Mouse (Mus musculus): ENCODE measurements around the gene Lrp6. TPM values are rescaled to one million over a fixed set of nuclear protein-coding genes. Genes with fewer than 3 reads are reported as not detected.

Gene Lrp6
- total RNA-seq (2018; cell fraction: chromatin; rRNA removed), result 100 to 1,000 TPM in 15 of 26 experiments, 10 to 100 TPM in 11; 15.9 to 238 (median 128) TPM
- 100 to 1,000 TPM in 9 of 26 experiments, 10 to 100 TPM in 17; 25.0 to 143 (median 66.5) TPM for total RNA-seq (2018; cell fraction: cytosol; rRNA removed)
- total RNA-seq (2018; cell fraction: nucleus; rRNA removed), result 100 to 1,000 TPM in 16 of 26 experiments, 10 to 100 TPM in 10; 37.2 to 288 (median 110) TPM
- 39.1 to 57.6 TPM (median 52.8 TPM) in 3 replicates for polyA plus RNA-seq (2018)

DNA sequence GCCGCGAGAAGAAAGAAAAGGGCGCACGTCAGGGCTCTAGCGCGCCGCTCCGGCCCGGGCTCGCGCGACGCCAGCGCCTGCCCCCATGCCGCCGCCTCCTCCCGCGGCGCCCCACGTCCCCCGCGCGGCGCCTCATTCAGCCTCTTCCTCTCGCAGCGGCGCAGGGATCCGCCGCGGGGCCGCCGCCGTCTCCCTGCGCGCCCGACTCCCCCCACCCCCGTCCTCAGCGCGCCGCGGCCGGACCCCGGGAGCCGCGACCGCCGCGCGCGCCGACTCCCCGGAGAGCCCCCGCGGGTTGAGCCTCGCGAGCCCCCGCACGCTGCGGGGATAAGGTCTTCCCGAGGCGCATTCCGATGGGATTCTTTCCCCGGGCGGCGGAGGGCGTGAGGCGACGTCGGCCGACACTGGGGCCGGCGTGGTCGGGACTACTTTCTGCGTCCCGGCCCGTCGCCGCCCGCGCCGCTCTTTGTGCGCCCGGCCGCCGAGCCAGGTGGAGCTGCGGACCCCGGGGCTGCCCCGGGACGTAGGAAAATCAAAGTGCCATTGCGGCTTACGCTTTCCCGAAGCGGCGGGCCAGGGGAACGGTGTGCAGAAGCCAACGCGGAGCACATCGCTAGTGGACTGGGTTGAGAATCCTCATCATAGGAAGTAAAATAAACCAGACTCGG, at the start of gene Lrp6:
Gene Lrp6, minus strand, starts transcription at position 148 of the 668 bp plus-strand sequence.
- H3K27ac ChIP-seq, result peak within 1 kb of the TSS; percentile 33; the same call in 1 of the 2 replicates
- WGBS (ENCODE audit: missing documents), result 1% methylated on average over 99 of the region's 99 CpGs
- H3K4me3 ChIP-seq (ENCODE audit: inconsistent target), result peak within 1 kb of the TSS; percentile 77
- H3K36me3 ChIP-seq (ENCODE audit: inconsistent target), result no peaks in the 10 kb centered on the region
- H3K79me2 ChIP-seq (ENCODE audit: inconsistent target), result peaks cover 43% of the 10 kb centered on the region

DNA sequence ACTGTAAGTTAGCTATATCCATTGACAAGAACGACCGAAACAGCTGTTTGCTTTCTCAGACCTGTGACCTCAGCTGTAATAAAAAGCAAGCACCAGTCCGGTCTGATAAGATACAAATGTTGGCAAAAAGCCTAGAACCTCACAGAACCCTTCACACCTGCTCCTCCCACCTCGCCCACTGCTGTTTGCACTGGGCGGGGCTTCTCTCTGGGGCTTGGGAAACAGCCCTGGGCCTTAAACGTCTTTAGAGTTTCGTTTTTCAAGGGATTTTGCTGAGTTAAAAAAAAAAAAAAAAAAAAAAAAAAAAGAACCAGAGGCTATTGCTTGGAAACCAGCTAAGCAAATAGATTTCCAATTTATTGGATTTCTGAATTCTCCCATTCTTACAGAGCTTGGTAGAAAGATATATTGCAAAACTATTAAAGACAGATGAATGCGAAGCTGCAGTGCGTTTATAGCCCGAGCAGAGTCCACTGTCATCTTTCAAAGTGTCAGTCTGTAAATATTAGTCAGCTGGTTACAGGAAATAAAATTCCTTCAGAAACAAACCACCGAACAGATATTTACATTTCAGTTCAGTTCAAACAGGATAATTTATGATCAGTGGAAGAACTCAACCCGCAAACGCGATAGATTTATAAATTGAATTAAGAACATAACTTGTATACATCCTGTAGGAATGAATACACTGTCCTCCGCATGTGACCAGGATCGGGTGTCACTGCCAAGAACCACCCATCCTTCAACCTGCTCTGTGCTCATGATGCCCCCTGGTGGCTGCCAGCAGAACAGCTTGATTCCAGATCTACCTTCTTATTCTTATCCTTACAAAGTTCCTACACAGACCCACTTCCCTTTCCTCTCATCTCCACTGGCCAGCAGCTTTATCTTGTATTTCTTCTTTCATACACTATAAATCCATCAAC, 48.2 kb upstream of the Lrp6 start:
- Histone ChIP-seq H3K36me3 (ENCODE audit: inconsistent target) (no peaks in the 10 kb centered on the region), H3K79me2 (ENCODE audit: inconsistent target) (no peaks in the 10 kb centered on the region), H3K27ac (no peak overlapping the region), H3K4me3 (ENCODE audit: inconsistent target) (peak overlapping the region; percentile 3; the same call in 1 of the 2 replicates)
- 19% methylated on average over 14 of the region's 16 CpGs for WGBS (ENCODE audit: missing documents)

DNA sequence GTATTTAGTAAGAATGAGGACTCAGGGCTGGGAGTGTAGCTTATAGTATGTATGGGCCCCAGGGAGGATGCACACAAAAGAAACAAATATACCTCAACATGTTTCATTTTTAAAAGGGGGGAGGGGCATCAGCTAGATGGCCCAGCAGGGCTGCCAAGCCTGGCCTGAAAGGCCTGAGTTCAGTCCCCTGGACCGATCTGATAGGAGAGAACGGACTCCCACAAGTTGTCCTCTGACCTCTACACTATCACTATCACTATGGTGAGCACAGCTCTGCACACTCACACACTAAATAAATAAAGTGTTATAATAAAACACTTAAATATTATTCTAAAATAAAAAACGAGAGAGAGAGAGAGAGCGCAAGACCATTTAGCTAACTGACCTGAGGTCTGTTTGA, 47.6 kb upstream of the Lrp6 start:
- WGBS (ENCODE audit: missing documents), result 86% methylated on average over 4 of the region's 4 CpGs
- Histone ChIP-seq H3K36me3 (ENCODE audit: inconsistent target) (no peaks in the 10 kb centered on the region), H3K27ac (no peak overlapping the region), H3K79me2 (ENCODE audit: inconsistent target) (no peaks in the 10 kb centered on the region), H3K4me3 (ENCODE audit: inconsistent target) (no peak overlapping the region)

GRCm38 (mm10) chr6:134611896-134612295, 45.1 kb upstream of the Lrp6 start:
- Histone ChIP-seq H3K27ac (no peak overlapping the region), H3K79me2 (ENCODE audit: inconsistent target) (no peaks in the 10 kb centered on the region), H3K36me3 (ENCODE audit: inconsistent target) (no peaks in the 10 kb centered on the region), H3K4me3 (ENCODE audit: inconsistent target) (no peak overlapping the region)
- 89% methylated on average over 13 of the region's 13 CpGs for WGBS (ENCODE audit: missing documents)

DNA sequence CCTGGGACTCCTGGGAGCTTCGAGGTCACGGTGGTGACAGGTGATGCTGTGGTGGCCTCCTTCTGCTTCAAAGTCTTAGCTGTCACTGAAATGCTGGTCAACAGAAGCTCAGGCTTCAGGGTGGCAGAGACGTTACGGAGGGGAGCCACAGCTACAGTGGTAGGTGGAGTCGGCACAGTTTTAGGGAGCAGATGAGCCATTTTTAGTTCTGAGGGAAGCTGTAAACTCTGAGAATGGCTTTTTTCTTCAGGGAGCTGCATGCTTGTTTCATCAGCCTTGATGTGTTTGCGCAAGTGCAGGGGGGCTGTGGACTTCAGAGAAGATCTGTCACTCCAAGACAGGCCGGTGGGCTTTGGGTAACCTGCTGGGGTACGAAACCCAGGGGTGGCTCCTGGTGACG, 43.6 kb upstream of the Lrp6 start:
- no peak overlapping the region for H3K4me3 ChIP-seq (ENCODE audit: inconsistent target)
- H3K79me2 ChIP-seq (ENCODE audit: inconsistent target), result no peaks in the 10 kb centered on the region
- no peak overlapping the region for H3K27ac ChIP-seq
- 95% methylated on average over 9 of the region's 9 CpGs for WGBS (ENCODE audit: missing documents)
- H3K36me3 ChIP-seq (ENCODE audit: inconsistent target), result no peaks in the 10 kb centered on the region

- H3K36me3 ChIP-seq (ENCODE audit: inconsistent target), result no peaks in the 10 kb centered on the region
- no peak overlapping the region for H3K27ac ChIP-seq
- H3K79me2 ChIP-seq (ENCODE audit: inconsistent target), result no peaks in the 10 kb centered on the region
- 72% methylated on average over 9 of the region's 9 CpGs for WGBS (ENCODE audit: missing documents)
- H3K4me3 ChIP-seq (ENCODE audit: inconsistent target), result no peak overlapping the region
Observed at GRCm38 (mm10) chr6:134606949-134607746, 40.4 kb upstream of the Lrp6 start.

DNA sequence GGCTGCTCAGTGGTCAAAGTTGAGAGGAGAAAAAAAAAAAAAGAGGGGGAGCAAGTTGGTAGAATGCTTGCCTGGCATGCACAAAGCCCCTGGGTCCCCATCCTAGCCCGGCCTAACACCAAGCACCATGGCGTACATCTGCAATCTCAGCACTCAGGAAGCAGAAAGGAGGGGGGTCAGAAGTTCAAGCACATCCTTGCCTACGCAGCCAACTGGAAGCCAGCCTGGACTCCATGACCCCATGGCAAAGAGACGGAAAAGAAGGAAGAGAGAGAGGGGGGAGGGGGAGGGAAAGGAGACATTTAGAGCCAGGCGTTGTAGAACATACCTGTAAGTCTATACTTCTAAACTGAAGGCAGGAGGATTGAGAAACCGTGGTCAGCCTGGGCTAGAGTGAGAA, 39.8 kb upstream of the Lrp6 start:
- no peaks in the 10 kb centered on the region for H3K79me2 ChIP-seq (ENCODE audit: inconsistent target)
- H3K27ac ChIP-seq, result no peak overlapping the region
- H3K4me3 ChIP-seq (ENCODE audit: inconsistent target), result no peak overlapping the region
- no peaks in the 10 kb centered on the region for H3K36me3 ChIP-seq (ENCODE audit: inconsistent target)
- 64% methylated on average over 6 of the region's 6 CpGs for WGBS (ENCODE audit: missing documents)

- H3K36me3 ChIP-seq (ENCODE audit: inconsistent target), result no peaks in the 10 kb centered on the region
- no peaks in the 10 kb centered on the region for H3K79me2 ChIP-seq (ENCODE audit: inconsistent target)
- H3K27ac ChIP-seq, result no peak overlapping the region
- H3K4me3 ChIP-seq (ENCODE audit: inconsistent target), result no peak overlapping the region
- WGBS (ENCODE audit: missing documents), result 87% methylated on average over 3 of the region's 3 CpGs
Observed at GRCm38 (mm10) chr6:134605196-134605595, 38.4 kb upstream of the Lrp6 start.

- WGBS (ENCODE audit: missing documents), result 82% methylated on average over 9 of the region's 10 CpGs
- Histone ChIP-seq H3K79me2 (ENCODE audit: inconsistent target) (no peaks in the 10 kb centered on the region), H3K27ac (no peak overlapping the region), H3K36me3 (ENCODE audit: inconsistent target) (no peaks in the 10 kb centered on the region), H3K4me3 (ENCODE audit: inconsistent target) (no peak overlapping the region)
Observed at GRCm38 (mm10) chr6:134602371-134603003, 35.7 kb upstream of the Lrp6 start.

- no peak overlapping the region for H3K27ac ChIP-seq
Observed at GRCm38 (mm10) chr6:134601766-134602165, 35.0 kb upstream of the Lrp6 start.

GRCm38 (mm10) chr6:134601130-134601529, 34.4 kb upstream of the Lrp6 start:
- Histone ChIP-seq H3K27ac (no peak overlapping the region), H3K4me3 (ENCODE audit: inconsistent target) (no peak overlapping the region), H3K36me3 (ENCODE audit: inconsistent target) (no peaks in the 10 kb centered on the region), H3K79me2 (ENCODE audit: inconsistent target) (no peaks in the 10 kb centered on the region)
- 83% methylated on average over 7 of the region's 7 CpGs for WGBS (ENCODE audit: missing documents)

More at GRCm38 (mm10) chr6:134601766-134602165, 35.0 kb upstream of the Lrp6 start:
- no peaks in the 10 kb centered on the region for H3K79me2 ChIP-seq (ENCODE audit: inconsistent target)
- no peak overlapping the region for H3K4me3 ChIP-seq (ENCODE audit: inconsistent target)
- H3K36me3 ChIP-seq (ENCODE audit: inconsistent target), result no peaks in the 10 kb centered on the region
- 77% methylated on average over 3 of the region's 3 CpGs for WGBS (ENCODE audit: missing documents)

GRCm38 (mm10) chr6:134599239-134599638, 32.5 kb upstream of the Lrp6 start:
- WGBS (ENCODE audit: missing documents), result 100% methylated on average over 1 of the region's 1 CpGs
- Histone ChIP-seq H3K36me3 (ENCODE audit: inconsistent target) (no peaks in the 10 kb centered on the region), H3K79me2 (ENCODE audit: inconsistent target) (no peaks in the 10 kb centered on the region), H3K4me3 (ENCODE audit: inconsistent target) (no peak overlapping the region), H3K27ac (no peak overlapping the region)

DNA sequence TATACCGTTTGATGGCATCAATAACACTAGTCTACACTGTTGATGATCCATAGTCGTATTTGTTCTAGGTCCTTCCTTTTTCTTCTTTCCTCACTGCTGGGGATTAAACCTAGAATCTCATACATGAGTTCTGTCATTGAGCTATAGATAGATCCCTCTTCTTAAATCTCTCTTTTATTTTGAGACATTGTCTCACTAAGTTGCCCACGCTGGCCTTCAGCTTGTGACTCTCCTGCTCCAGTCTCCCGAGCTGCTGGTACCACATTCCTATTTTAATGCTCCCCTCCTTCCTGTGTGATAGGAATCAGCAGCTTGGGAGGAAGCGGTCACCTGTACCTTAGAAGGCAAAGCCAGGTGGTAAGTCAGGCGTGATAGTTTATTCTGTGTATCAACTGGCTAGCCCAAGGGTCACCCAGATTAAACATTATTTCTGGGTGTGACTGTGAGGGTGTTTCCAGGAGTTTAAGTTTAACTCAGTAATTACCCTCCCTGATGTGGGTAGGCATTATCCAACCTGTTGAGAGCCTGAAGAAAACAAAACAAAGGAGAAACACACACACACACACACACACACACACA, 31.0 kb upstream of the Lrp6 start:
- H3K27ac ChIP-seq, result no peak overlapping the region
- 97% methylated on average over 6 of the region's 6 CpGs for WGBS (ENCODE audit: missing documents)
- no peaks in the 10 kb centered on the region for H3K79me2 ChIP-seq (ENCODE audit: inconsistent target)

More for the DNA sequence above, 31.0 kb upstream of the Lrp6 start:
- no peaks in the 10 kb centered on the region for H3K36me3 ChIP-seq (ENCODE audit: inconsistent target)
- H3K4me3 ChIP-seq (ENCODE audit: inconsistent target), result no peak overlapping the region
